Mouse (Mus musculus) cerebellum, adult 2 months (tissue): ENCODE measurements around the gene Pbrm1. TPM values are rescaled to one million over a fixed set of nuclear protein-coding genes. Genes with fewer than 3 reads are reported as not detected.

ENCODE experiments used
- DNase-seq, 2 experiments: peaks; one replicate each; pipeline ENCODE4 v3.0.0; 2021
- H3K27ac ChIP-seq: fragments of 200-500 bp; 2 replicates; pipeline ENCODE4 v1.5.1; 2012; ENCODE audit warnings: low read length, control low read depth, inconsistent platforms; ENCODE audit not compliant: insufficient read depth
- H3K27me3 ChIP-seq: fragments of 200-500 bp; 2 replicates; pipeline ENCODE4 v1.6.1; 2012; ENCODE audit warnings: inconsistent platforms, mild to moderate bottlenecking, low read length, moderate library complexity; ENCODE audit not compliant: control insufficient read depth, insufficient read depth
- H3K4me1 ChIP-seq: fragments of 200-500 bp; 2 replicates; pipeline ENCODE4 v1.6.1; 2011; ENCODE audit warnings: low read length; ENCODE audit not compliant: control insufficient read depth, insufficient read depth
- H3K4me3 ChIP-seq: fragments of 200-500 bp; replicated peaks from 2 replicates; pipeline ENCODE3; 2011; ENCODE audit warnings: mild to moderate bottlenecking, low read depth, low read length, control low read depth; ENCODE audit not compliant: insufficient read depth
- CTCF ChIP-seq: fragments of 200-500 bp; IDR thresholded peaks from 2 replicates; pipeline ENCODE4 v1.5.1; 2011; ENCODE audit warnings: low read depth, mild to moderate bottlenecking, control low read depth, low read length, moderate library complexity, borderline replicate concordance; ENCODE audit not compliant: insufficient read depth
- POLR2A ChIP-seq: fragments of 200-500 bp; IDR thresholded peaks from 2 replicates; pipeline ENCODE4 v1.6.1; 2011; ENCODE audit warnings: low read length, control low read depth, borderline replicate concordance; ENCODE audit not compliant: insufficient read depth
- WGBS: fragments of 180-500 bp; shearing (Covaris S2); methylation state at CpG from one replicate; pipeline ENCODE4 v1.1.7; 2018; 5-methylcytosine and 5-hydroxymethylcytosine counted together
- polyA plus RNA-seq: library from polyadenylated mRNA; depleted of rRNA; stranded (reverse); fragments of >200 nt; gene quantifications from 2 replicates; pipeline ENCODE4 v1.2.3, GENCODE M21; 2012

Gene Pbrm1
- polyA plus RNA-seq, 1 experiment, result 22.2 TPM

- 87% methylated on average over 5 of the region's 5 CpGs for WGBS
- Histone ChIP-seq H3K27me3 (no peaks in the 10 kb centered on the region), H3K4me3 (no peak overlapping the region), H3K27ac (no peak overlapping the region), H3K4me1 (no peaks in the 10 kb centered on the region; the same call in none of the 2 replicates)
- DNase-seq, result no peak
- TF ChIP-seq CTCF (no peak), POLR2A (no peak)
Observed at GRCm38 (mm10) chr14:31006779-31007178, 12.2 kb upstream of the Pbrm1 start.

GRCm38 (mm10) chr14:31011588-31011987 is 7.3 kb upstream of the Pbrm1 start:
- 94% methylated on average over 3 of the region's 3 CpGs for whole genome bisulfite sequencing
- TF ChIP-seq POLR2A, result no peak
- no peak for TF ChIP-seq CTCF
- Histone ChIP-seq H3K4me1 (no peaks in the 10 kb centered on the region), H3K27ac (no peak overlapping the region), H3K27me3 (no peaks in the 10 kb centered on the region), H3K4me3 (no peak overlapping the region)
- no peak for DNase-seq

GRCm38 (mm10) chr14:31013928-31014327 is 5.0 kb upstream of the Pbrm1 start:
- Histone ChIP-seq H3K27me3 (no peaks in the 10 kb centered on the region), H3K4me3 (no peak overlapping the region), H3K27ac (no peak overlapping the region), H3K4me1 (peaks cover 3% of the 10 kb centered on the region; the same call in 1 of the 2 replicates)
- TF ChIP-seq CTCF, result no peak
- no peak for TF ChIP-seq POLR2A
- DNase-seq, result no peak
- 97% methylated on average over 2 of the region's 2 CpGs for WGBS

GRCm38 (mm10) chr14:31016063-31016462 is 2.9 kb upstream of the Pbrm1 start:
- Histone ChIP-seq H3K4me1 (peaks cover 6% of the 10 kb centered on the region; the same call in 1 of the 2 replicates), H3K4me3 (no peak overlapping the region), H3K27ac (no peak overlapping the region), H3K27me3 (no peaks in the 10 kb centered on the region)
- TF ChIP-seq CTCF, result no peak
- TF ChIP-seq POLR2A, result no peak
- WGBS, result 81% methylated on average over 1 of the region's 1 CpGs
- DNase-seq, result no peak

GRCm38 (mm10) chr14:31017854-31018253 is 1.1 kb upstream of the Pbrm1 start:
- 1% methylated on average over 2 of the region's 2 CpGs for WGBS
- H3K27me3 ChIP-seq, result no peaks in the 10 kb centered on the region
- peaks cover 6% of the 10 kb centered on the region; the same call in 1 of the 2 replicates for H3K4me1 ChIP-seq
- H3K4me3 ChIP-seq, result peak overlapping the region; percentile 68
- no peak for DNase-seq
- no peak overlapping the region for H3K27ac ChIP-seq
- TF ChIP-seq POLR2A (no peak), CTCF (no peak)

- H3K4me1 ChIP-seq, result peaks cover 6% of the 10 kb centered on the region; the same call in 1 of the 2 replicates
- DNase-seq, result peak in 1 of 2 experiments; percentile 80
- TF ChIP-seq POLR2A (no peak), CTCF (no peak)
- no peaks in the 10 kb centered on the region for H3K27me3 ChIP-seq
- peak overlapping the region; percentile 87 for H3K27ac ChIP-seq
- 2% methylated on average over 32 of the region's 56 CpGs for WGBS
- peak overlapping the region; percentile 99 for H3K4me3 ChIP-seq
Observed at GRCm38 (mm10) chr14:31019331-31020205, 630 bp downstream of the Pbrm1 start.

- H3K4me1 ChIP-seq, result peaks cover 6% of the 10 kb centered on the region; the same call in 1 of the 2 replicates
- H3K4me3 ChIP-seq, result no peak overlapping the region
- no peaks in the 10 kb centered on the region for H3K27me3 ChIP-seq
- 0% methylated on average over 1 of the region's 1 CpGs for WGBS
- no peak for DNase-seq
- H3K27ac ChIP-seq, result no peak overlapping the region
- no peak for TF ChIP-seq POLR2A
- no peak for TF ChIP-seq CTCF
Observed at GRCm38 (mm10) chr14:31022579-31022978, 3.6 kb downstream of the Pbrm1 start.

- no peak for DNase-seq
- Histone ChIP-seq H3K27ac (no peak overlapping the region), H3K27me3 (no peaks in the 10 kb centered on the region), H3K4me3 (no peak overlapping the region), H3K4me1 (no peaks in the 10 kb centered on the region)
- WGBS, result 66% methylated on average over 3 of the region's 3 CpGs
- TF ChIP-seq CTCF (no peak), POLR2A (no peak)
Observed at GRCm38 (mm10) chr14:31025785-31026184, 6.8 kb downstream of the Pbrm1 start.

- no peaks in the 10 kb centered on the region for H3K27me3 ChIP-seq
- no peak overlapping the region for H3K27ac ChIP-seq
- H3K4me1 ChIP-seq, result no peaks in the 10 kb centered on the region
- no peak for DNase-seq
- 95% methylated on average over 5 of the region's 5 CpGs for WGBS
- no peak overlapping the region for H3K4me3 ChIP-seq
- no peak for TF ChIP-seq POLR2A
- no peak for TF ChIP-seq CTCF
Observed at GRCm38 (mm10) chr14:31045296-31045695, 26.4 kb downstream of the Pbrm1 start.
